Mouse (Mus musculus) erythroblast, embryonic 14.5 days (primary cell): ENCODE measurements around the gene Map3k10.

Experiments
- GATA1 ChIP-seq: IDR thresholded peaks from 2 replicates; pipeline ENCODE4 v1.6.1; 2012; ENCODE audit warnings: low read length, inconsistent platforms, mixed read lengths
- TAL1 ChIP-seq: IDR thresholded peaks from 3 replicates; pipeline ENCODE4 v1.6.1; 2012; ENCODE audit warnings: low read length, inconsistent platforms, mixed read lengths

DNA sequence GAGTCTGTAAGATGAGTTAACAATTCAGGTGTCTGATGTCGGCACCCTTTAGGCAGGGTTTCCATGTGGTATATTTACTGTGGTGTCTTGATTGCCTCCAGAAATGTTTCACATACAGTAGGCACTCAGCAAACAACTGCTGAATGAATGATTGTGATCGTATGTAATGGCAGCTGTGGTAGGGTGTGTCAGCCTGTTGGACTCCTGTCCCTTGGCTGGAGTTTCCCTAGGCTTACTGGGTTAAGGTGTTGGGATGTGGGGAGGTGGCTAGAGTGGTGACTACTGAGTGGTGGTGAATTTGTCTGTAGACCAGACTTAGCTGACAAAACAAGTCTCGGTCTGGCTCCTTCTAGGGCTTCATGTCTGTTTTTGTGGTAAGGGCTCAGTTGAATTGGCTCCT is 64.0 kb downstream of the Map3k10 start:
- TF ChIP-seq GATA1: no peak
- TF ChIP-seq TAL1: no peak
